Mouse (Mus musculus) left cerebral cortex, postnatal 25 days (tissue): ENCODE data around the gene Pitpnc1. TPM values are rescaled to one million over a fixed set of nuclear protein-coding genes. Genes with fewer than 3 reads are reported as not detected.
A peak's percentile ranks its signal among the peaks of the same experiment; 100 is the strongest.

Source experiments
- DNase-seq, 2 experiments: peaks; one replicate each; pipeline ENCODE4 v3.0.0; 2022; ENCODE audit warnings: low spot score in 2 of 2, mixed read lengths in 1 of 2
- intact Hi-C: fragments of 180-260 bp; cut with DNase I; formaldehyde crosslinking; loops from one replicate; pipeline ENCODE4 v1.15.1; 2025
- total RNA-seq, 2 experiments: library from RNA; stranded (reverse); gene quantifications; 2 replicates each; pipeline ENCODE4 v1.2.3; 2021

The Pitpnc1 gene
- total RNA-seq, 2 experiments from 2014 or later, result 50.8 to 51.2 TPM

DNA sequence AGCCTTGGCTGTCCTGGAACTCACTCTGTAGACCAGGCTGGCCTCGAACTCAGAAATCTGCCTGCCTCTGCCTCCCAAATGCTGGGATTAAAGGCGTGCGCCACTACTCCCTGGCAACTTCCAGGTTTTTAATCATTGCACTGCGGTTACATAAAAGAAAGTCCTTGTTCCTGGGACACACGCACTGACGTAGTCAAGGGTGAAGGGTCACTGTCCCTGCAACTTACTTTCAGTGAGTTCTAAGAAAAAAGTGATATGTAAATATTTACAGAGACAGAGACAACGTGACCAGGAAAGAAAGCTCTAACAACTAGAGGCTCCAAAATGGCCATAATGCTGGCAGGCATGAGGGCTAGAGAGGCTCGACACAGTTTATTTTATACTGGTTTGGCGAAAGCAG lies 199.9 kb downstream of the Pitpnc1 start:
- no peak for DNase-seq
- intact Hi-C loops, result no loop called here

DNA sequence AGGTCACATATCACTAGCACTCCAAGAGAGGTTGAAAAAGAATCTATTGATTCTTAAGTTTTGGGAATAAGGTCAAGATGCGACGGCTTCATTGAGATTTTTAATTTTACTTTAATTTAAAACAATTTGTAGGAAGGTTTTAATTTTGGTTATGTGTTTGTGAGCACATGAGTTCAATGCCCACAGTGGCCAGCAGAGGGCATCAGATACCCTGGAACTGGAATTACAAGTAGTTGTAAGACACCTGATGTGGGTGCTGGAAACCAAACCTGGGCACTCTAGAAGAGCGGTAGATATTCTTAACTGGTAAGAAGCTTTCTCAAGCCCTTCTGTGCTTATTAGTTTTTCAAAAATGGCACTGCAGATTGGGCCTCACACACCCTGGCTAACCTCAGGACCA lies 203.0 kb downstream of the Pitpnc1 start:
- intact Hi-C loops, result no loop called here
- DNase-seq, result no peak

DNA sequence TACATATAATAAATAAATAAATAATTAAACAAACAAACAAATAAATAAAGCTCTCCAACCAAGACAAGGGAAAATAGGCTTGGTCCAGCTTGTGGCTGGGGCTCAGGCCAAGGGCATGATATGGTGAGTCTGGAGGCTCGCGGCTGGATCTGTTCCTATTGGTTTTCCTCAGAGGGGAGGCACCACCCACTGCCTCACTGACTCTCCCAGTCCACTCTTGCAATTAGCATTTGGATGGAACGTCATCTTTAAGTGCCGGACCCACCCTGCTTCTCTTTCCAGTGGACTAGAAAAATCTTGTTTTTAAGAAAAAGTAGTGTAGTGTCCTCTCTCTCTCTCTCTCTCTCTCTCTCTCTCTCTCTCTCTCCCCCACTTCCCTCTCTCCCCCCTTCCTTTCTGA lies 204.6 kb downstream of the Pitpnc1 start:
- no peak for DNase-seq
- intact Hi-C loops, result no loop called here

DNA sequence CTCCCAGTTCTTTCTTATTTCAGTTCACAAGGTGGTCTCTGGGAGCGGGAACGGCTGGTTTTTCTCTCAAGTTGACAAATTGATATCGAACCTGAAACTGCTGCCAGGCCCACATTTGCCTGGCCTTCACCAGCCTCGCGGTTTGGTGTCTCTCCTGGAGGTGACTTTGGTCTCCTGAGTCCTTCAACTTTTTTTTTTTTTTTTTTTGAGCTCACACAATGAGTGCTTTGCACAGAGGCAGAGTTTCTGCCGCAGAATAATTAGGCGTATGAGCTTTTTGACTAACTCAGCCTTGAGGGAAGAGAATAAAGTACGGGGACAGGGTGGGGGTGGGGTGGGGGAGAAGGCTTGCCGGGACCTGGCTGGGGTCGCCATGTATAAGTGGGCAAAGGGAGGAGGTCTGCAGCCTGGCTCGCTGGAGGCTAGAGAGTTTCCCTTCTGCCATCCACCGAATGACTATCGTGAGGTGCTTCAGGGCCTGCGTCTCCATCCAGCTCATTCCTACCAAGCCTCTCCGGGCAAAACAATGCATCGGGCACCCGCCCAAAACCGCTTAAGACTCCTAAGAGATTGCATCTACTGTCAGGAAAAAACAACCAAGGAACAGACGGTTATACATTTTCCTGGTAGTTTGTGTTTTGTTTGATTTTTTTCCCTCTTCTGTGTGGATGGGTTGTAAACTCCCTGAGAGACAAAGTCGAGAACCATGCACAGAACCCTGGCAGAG lies 205.4 kb downstream of the Pitpnc1 start:
- DNase-seq, result no peak
- intact Hi-C loops, result no loop called here

DNA sequence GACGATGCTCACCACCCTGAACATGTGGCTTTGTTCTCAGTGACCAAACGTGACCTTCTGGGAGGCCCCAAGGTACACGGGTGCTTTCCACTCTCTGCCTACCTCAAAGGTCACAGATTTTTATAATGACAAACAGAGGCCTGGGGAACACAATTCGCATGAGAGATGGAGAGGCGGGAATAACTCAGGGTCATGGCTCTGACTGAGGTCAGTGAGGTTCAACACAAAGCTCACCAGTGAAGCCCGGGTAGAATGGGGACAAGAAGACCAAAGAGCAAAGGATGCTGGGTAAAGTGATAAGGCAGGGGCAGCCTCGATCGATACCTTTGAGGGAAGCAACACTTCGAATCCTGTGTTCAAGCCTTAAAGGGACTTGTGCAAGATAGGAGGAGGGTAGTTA lies 206.7 kb downstream of the Pitpnc1 start:
- DNase-seq, result no peak
- intact Hi-C loops, result no loop called here

DNA sequence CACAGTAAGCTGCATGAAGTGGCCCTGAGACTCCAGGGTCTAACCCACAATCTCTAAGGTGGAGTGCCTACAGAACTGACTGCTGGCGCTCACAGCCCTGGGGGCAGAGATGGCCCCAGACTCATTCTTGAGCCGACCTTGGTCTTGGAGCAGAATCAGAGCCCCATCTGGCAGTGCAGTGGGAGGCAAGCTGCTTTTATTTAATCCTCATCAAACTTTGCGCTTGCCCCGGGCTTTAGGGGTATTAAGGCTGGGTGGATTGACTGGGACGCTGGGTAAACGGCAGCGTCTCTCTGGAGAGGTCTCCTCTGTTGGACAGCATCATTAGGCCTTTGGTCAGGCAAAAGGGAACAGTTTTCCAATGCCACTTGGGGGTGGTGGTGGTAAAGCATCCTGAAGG lies 211.1 kb downstream of the Pitpnc1 start:
- intact Hi-C loops, result no loop called here
- no peak for DNase-seq

DNA sequence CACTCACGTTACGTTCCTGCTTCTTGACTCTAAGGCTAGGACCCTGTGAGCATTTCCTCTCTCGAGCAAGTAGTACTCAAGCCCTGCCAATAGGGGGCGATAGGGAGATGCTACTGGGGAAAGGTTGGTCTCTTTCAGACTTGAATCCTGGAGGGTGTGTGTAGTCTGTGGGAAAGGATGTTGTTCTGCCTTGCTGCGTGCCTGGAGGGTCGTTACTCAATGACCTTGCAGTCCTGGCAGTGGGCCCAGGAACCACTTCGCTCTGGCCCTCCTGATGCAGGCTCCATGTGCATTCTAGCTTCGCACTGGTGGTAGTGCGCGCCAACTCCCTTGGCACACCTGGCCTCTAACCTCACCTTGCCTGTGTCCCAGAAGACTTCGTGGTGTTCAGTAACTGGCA lies 215.3 kb downstream of the Pitpnc1 start:
- no peak for DNase-seq
- intact Hi-C loops, result no loop called here

DNA sequence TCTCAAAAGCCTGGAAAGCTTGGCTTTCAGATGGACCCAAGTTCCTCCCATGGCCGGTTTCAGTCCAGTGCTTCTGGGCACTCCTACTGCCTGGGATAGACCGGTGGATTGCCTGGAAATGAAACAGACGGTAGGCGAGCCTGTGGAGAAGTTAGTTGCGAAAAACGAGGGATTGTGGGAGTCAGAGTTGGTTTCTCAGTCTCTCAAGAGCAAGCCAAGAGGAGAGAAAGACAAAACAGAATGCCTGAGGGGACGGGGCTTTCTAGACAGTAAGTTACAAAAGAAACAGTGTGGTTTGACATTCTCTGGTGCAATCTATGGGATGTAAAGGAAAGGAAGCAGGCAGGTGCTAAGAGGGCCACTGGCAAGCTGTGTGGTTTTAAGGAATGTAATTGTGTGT lies 216.3 kb downstream of the Pitpnc1 start:
- intact Hi-C loops, result no loop called here
- DNase-seq, result peak in 1 of 2 experiments; percentile 35

DNA sequence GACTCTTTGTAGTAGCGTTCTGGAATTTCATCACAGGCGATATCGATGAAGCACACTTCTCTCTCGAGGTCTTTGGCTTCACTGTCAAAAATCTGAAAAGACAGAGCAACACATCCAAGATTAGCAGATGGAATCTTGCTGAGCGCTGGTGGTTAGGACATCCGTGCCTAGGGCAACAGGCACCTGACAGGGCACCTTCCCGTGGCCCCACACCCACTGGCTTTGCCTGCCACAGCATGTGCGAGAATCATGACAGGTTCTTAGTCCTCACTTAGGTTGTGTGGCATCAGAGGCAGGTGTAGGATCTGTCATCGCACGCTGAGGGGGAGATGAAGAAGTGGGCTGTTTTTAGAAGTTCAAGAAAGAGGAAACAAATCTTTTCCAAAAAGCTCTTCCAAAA lies 218.5 kb downstream of the Pitpnc1 start:
- intact Hi-C loops, result no loop called here

DNA sequence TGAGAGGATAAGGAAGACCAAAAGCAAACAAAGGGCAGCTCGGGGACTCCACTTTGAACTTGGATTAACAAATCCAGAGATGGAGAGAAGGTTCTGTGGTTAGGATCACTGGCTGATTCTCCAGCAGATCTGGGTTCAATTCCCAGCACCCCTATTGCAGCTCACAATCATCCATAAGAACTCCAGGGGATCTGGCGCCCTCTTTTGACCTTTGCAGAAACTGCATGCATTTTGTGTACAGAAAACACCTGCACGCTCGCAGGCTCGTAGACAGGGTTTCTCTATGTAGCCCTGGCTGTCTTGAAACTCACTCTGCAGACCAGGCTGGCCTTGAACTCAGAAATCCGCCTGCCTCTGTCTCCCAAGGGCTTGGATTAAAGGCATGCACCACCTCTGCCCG lies 219.0 kb downstream of the Pitpnc1 start:
- intact Hi-C loops, result no loop called here
- DNase-seq, result no peak

More for the DNA sequence above, 218.5 kb downstream of the Pitpnc1 start:
- peak in 1 of 2 experiments; percentile 28 for DNase-seq

DNA sequence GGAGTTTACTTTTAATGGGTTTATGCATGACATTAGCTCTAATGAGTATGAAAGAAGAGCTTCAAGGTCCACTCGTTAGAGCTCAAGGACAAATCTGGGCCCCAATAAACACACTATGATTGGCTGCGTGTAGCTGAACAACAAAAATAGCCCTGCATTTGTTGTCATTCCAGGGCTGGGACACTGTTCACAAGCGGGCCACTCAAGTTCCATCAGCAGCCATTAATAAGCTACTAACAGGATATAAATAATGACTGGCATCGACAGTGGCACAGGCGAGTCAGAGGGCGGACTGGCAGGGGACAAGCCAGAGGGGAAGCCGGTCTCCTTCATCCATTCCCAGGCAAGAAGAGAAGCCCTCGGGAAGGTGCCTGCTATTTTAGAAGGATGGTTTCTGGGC lies 219.6 kb downstream of the Pitpnc1 start:
- intact Hi-C loops, result no loop called here
- DNase-seq, result no peak

DNA sequence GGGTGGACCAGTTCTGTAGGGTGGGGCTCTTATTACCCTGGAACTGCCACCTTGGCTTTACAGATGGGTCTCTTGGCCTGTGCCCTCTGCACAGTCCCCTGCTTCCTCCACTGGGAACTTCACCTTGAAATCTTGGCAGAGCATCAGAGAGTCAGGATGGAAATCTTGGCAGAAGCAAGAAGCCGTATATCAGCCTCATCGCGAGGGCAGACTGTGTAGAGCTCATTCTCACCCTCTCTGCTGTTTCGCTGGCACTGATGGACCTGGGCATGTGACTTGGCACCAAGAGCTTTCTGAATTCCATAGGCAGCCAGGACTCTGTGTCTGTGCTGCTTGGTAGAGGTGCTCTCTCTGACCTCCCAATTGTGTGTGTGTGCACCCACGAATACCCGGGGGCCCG lies 221.7 kb downstream of the Pitpnc1 start:
- intact Hi-C loops, result no loop called here
- DNase-seq, result peak in 1 of 2 experiments; percentile 12

DNA sequence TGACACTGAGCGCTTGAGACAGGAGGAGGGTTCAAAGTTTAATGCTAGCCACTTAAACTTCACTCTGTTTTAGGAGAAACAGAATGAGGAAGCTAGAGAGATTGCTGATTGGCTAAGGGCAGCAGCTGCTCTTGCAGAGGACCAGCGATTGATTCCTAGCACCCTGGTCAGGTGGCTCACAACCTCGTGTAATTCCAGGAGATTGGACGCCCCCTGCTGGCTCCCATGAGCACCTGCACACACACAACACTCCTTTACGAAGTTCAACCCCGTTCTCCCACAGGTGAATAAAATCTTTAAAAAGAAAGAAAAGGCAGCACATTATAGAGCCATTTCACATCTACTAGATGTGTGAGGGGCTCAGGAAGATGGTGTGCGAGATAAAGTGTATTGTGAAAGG lies 224.8 kb downstream of the Pitpnc1 start:
- intact Hi-C loops, result no loop called here
- no peak for DNase-seq

DNA sequence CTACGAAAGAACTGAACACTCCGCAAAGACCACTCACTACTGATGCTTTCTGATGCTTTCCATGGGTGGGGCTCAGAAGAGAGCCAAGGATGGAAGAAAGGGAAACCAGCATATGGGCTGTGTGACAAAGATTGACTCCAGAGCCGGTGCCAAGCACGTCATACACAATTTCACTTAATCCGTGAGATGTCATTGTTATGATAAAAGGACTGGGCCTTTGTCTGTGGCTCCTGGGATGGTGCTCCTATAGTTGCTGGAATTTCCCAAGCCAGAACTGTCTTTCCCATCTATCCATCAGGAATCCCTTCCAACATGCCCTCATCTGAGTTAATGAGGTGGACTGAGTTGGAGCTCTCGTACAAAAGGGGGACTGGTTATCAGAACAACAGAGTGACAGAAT lies 227.4 kb downstream of the Pitpnc1 start:
- intact Hi-C loops, result no loop called here
- DNase-seq, result no peak

DNA sequence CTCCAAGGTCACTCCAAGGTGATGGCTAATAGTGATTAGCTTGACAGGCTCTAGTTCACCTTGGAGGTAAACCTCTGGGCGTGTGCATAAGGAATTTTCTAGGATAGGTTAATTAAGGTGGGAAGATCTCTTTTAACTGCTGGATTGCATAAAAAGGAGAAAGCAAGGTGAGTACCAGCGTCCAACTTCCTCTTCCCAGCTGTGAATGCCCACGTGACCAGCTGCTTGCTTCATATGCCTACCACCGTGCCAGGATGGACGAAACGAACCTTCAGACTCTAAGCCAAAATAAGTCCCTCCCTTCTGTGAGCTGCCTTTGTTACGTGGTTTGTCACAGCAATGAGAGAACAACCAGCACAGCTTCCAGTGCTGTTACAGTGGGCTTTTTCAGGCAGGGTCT lies 228.8 kb downstream of the Pitpnc1 start:
- no peak for DNase-seq
- intact Hi-C loops, result no loop called here

DNA sequence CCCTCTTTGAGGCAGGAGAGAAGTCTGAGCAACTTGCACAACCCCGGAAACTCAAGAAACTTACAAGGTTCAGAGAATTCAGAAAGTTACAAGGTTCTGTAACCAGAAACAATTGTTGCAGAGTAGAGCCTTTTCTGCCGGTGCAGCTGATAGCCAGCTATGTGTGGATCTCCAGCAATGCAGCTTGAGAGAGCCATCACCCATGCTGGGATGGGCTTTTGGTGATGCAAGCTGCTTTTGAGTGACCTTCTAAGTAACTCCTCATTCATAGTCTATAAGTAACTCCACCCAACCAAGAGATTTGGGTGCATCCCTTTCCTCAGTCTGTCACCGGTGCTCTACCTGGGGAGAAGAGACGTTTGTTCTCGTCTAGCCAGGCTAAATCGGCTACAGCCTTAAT lies 232.0 kb downstream of the Pitpnc1 start:
- DNase-seq, result no peak
- intact Hi-C loops, result no loop called here

DNA sequence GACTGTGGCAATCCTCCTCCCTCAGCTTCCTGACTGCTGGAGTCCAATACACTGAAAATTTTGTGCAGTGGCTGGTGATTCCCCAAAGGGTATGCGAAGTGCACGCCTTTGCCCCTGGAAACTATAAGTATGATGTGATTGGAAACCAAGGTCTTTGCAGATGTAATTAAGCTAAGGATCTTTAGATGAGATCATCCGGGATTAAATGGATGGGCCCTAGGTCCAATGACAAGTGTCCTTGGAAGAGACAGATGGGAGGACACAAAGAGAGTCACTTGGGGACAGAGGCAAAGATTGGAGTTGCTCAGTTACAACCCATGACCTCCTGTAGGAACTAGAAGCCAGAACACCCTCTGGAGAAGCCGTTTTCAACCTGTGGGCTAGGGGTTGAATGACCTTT lies 233.0 kb downstream of the Pitpnc1 start:
- intact Hi-C loops, result no loop called here
- no peak for DNase-seq

DNA sequence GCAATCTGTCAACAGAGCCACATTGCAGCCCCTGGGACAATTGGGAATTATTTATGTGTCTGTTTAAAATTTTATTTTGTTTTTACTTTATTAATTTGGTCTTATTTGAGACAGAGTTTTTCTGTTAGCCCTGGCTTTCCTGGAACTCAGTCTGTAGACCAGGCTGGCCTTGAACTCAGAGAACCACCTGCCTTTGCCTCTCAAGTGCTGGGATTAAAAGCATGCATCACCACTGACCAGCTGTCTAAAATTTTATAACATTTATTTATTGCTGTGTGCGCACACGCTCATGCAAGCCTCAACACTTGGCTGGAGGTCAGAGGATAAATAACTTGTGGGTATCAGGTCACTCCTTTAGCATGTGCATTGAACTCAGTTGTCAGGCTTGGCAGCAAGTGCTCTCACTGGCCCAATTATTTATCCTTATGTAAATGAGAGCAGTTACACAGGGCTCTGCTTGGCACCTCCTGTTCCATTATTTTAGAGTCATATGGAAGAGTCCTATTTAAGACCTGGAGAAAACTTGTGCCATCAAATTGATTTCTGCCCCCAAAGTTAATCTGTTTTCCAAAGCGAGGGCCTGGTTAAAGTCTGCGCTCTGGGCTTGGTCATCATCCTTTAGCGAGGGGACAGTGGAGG lies 237.1 kb downstream of the Pitpnc1 start:
- intact Hi-C loops, result no loop called here
- DNase-seq, result no peak

DNA sequence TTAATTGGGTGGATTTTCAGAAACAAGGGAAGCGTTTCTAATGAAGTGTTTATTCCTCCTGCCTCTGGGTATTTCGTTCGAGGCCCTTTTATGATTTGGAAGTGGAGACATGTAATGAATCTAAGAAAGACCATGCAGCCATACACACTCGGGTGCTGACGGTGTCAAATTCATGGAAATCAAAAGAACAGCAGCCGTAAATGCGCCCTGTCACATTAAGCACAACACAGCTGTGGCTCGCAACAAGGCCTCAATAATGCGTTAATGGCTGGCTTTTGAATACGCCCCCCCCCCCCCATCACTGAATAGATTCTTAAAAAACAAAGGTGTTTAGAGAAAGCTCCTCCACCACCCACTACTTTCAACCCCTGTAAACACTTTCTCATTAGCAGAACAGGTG lies 240.4 kb downstream of the Pitpnc1 start:
- DNase-seq, result no peak
- intact Hi-C loops, result no loop called here

DNA sequence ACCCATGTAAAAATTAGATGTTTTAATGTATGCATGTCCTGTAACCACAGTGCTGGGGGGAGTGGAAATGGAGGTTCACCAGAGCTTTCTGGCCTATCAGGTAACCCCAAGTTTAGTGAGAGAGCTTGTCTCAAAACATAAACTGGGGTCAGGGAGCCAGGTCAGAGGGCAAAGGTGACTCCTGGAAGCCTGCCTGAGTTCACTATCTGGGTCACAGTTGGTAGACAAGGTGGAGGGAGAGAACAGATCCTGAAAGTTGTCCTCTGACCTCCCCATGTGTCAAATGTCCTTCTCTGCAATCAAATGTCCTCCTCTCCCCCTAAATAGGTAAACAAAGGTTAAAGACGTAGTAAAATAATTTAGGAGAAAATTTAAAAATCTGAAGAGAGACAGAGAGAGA lies 244.1 kb downstream of the Pitpnc1 start:
- intact Hi-C loops, result no loop called here
- no peak for DNase-seq

DNA sequence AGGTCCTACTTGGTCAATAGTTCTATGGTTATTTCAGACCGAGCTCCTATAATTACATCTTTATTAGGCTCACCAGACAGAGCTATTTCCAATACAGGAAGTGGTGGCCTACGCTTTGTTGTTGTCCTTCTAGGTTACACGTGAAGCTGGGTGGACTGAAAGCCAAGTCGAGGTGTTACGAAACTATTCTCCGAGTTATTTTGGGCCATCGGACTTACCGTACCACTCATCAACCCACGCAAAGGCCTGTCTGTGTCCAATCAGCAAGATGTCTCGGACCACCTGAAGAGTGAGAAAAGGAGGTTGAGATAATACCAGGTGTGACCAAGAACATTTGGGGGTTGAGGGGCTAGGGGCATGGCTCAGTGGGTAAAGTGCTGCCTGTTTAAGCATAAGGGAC lies 244.5 kb downstream of the Pitpnc1 start:
- intact Hi-C loops, result no loop called here

DNA sequence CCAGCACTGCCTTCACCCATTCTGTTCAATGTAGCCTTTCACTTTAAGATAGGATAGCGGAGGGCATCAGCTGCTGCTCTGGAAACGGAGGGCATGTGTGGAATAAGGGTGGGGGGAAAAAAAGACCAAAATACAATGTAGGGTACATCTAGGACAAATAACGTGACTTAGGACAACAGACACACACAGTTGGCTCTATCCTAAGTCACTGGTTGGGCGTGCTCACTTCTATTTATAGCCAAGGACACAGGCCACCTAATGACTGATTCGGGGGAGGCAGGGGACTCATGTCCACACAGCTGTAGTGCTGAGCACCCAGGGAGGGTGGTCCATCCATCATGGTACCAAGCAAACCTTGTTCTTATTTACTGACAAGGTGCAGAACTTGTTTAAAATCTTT lies 245.2 kb downstream of the Pitpnc1 start:
- intact Hi-C loops, result no loop called here
- no peak for DNase-seq

More for the DNA sequence above, 244.5 kb downstream of the Pitpnc1 start:
- no peak for DNase-seq
